Mouse (Mus musculus) inflammation-experienced regulatory T-cells, adult 6 months (primary cell): ENCODE measurements at regions not wholly inside any gene's neighbourhood (a gene's known extent, or its start where the extent isn't known, plus 50 kb on each side); places are given as distances from the start of the nearest gene placed in this dataset.

Source experiments
- ATAC-seq: one replicate; pipeline ENCODE4 v1.8.0; 2017

DNA sequence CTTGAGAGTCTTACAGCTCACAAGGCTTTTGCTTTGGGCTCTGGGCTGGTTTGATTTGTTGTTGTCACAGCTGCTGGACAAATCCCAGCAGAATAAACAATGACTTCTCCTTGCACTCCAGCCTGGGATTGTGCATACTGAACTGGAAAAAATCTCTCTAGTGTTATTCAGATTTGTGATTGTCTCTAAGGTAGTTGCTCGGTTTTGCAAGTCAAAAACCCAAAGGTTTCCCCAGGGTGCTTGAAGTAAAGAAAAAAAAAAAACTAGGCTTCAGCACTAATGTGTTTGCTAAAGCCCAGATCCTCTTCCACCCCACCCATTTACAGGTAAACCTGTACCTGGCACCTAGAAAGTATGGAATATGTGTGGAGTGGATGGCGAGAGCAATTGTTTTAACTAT lies 149.5 kb upstream of the Spef2 start:
- ATAC-seq, result no peak

GRCm38 (mm10) chr15:9893146-9893545 lies 144.5 kb upstream of the Spef2 start:
- ATAC-seq, result no peak

DNA sequence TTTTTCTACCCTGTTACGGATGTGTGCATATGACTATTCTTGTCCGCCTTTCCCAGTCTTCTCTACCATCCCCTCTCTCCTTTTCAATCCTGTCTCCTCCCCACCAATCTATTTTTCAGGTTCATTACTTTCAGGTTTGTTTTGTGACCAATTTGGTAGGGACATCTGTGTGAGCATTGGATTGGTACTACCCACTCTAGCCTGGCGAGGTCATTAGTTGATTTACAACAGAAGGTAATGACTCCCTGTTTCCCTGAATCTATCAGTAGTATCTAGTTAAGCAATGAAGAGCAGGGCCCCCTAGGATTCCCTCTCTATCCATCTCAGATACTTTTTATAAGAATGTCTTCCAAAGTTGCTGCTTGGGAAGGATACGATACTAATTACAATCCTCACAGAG lies 143.5 kb upstream of the Spef2 start:
- no peak for ATAC-seq

DNA sequence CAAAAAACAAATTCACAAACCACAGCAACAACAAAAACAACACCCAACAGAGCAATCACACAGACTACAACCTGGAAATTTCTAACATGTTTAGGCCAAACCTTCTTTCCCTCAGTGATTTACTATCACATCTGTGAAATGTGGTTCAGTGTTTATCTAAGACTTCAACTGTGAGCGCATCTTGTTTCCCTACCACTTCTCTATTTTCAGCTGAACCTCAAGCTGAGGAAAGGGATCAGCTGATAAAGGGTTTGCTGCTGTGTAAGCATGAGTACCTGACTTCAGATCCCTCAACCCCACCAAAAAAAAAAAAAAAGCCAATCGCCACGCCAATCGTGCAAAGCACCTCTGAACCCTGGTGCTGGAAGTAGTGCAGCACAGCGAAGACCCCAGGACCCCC lies 142.8 kb upstream of the Spef2 start:
- ATAC-seq, result no peak

- ATAC-seq, result no peak
Measured at GRCm38 (mm10) chr15:9875776-9876175, 127.1 kb upstream of the Spef2 start.

- peak; percentile 60 for ATAC-seq
Measured at GRCm38 (mm10) chr15:9870126-9870525, 121.5 kb upstream of the Spef2 start.

GRCm38 (mm10) chr15:9864778-9865177 lies 116.1 kb upstream of the Spef2 start:
- ATAC-seq, result no peak

DNA sequence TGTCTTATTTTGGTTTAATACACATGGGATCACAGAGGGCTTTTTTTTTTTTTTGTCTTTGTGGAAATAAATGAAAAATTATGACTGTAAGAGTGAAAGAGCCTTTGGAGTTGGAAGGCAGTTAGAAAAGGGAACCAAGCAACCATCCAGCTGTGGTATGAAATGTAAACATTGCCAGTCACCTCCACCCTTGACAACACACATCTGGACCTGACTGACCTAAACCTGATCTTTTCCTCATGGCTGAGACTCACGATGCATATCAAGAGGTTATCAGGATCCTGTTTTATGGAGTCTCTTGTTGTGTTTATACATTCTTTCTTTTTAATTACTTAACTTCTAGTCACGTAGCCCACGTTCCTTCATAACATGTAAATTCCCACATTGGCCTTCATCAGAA lies 113.2 kb upstream of the Spef2 start:
- no peak for ATAC-seq

GRCm38 (mm10) chr15:9839681-9840080 lies 91.0 kb upstream of the Spef2 start:
- ATAC-seq, result no peak

GRCm38 (mm10) chr15:9835096-9835495 lies 86.4 kb upstream of the Spef2 start:
- ATAC-seq, result no peak

GRCm38 (mm10) chr15:9804469-9804868 lies 55.8 kb upstream of the Spef2 start:
- no peak for ATAC-seq
